Mouse (Mus musculus) left cerebral cortex, postnatal 10 days (tissue): ENCODE data around the gene Ttl. TPM values are rescaled to one million over a fixed set of nuclear protein-coding genes. Genes with fewer than 3 reads are reported as not detected.

Source experiments
- DNase-seq, 2 experiments: peaks; one replicate each; pipeline ENCODE4 v3.0.0; 2021 to 2022; ENCODE audit warnings: low spot score in 2 of 2, mixed read lengths in 1 of 2; ENCODE audit errors: extremely low spot score in 1 of 2
- intact Hi-C: fragments of 180-260 bp; cut with DNase I; formaldehyde crosslinking; loops from one replicate; pipeline ENCODE4 v1.15.1; 2025
- total RNA-seq, 2 experiments: library from RNA; stranded (reverse); gene quantifications; 2 replicates each; pipeline ENCODE4 v1.2.3; 2021

Gene Ttl
- total RNA-seq, 2 experiments from 2014 or later: 85.0 to 90.5 TPM

GRCm38 (mm10) chr2:129133006-129133805 is 67.5 kb downstream of the Ttl start:
- no peak for DNase-seq
- intact Hi-C loops: no loop called here

- DNase-seq: peak in 1 of 2 experiments; percentile 46
- intact Hi-C loops: no loop called here
These were observed 74.2 kb downstream of the Ttl start for GRCm38 (mm10) chr2:129139906-129140305.

Other genes starting within 250 kb of the Ttl start
- 10 to 100 TPM; 31.8 to 34.3 TPM for gene Tmem87b, start 247.8 kb upstream of the Ttl start, total RNA-seq
- 1 to 10 TPM; 5.3 to 5.5 TPM for gene Fbln7, start 203.0 kb upstream of the Ttl start, total RNA-seq
- gene Zc3h8, start 121.9 kb upstream of the Ttl start, total RNA-seq: 1 to 10 TPM; 7.1 to 8.2 TPM
- gene Zc3h6, start 98.5 kb upstream of the Ttl start, total RNA-seq: 10 to 100 TPM; 11.3 to 12.2 TPM
- gene Gm10762, start 98.2 kb upstream of the Ttl start, total RNA-seq: 10 to 100 TPM in 1 of 2 experiments, 1 to 10 TPM in 1; 8.7 to 11.8 TPM
- under 1 TPM in 1 of 2 experiments, not detected in 1; 0.26 TPM for gene Vinac1, start 17.8 kb upstream of the Ttl start, total RNA-seq
- gene Polr1b, start 35.1 kb downstream of the Ttl start, total RNA-seq: 10 to 100 TPM; 21.8 to 24.8 TPM
- gene Chchd5, start 63.8 kb downstream of the Ttl start, total RNA-seq: 10 to 100 TPM; 12.0 to 12.5 TPM
- 100 to 1,000 TPM; 123 to 124 TPM for gene Slc20a1, start 132.8 kb downstream of the Ttl start, total RNA-seq
- 1 to 10 TPM; 2.6 to 2.7 TPM for gene Ckap2l, start 231.3 kb downstream of the Ttl start, total RNA-seq
- under 1 TPM; 0.49 to 0.57 TPM for gene Il1a, start 244.0 kb downstream of the Ttl start, total RNA-seq